11 mouse cellular contexts compared by ENCODE assay signal in the genomic region with DNA sequence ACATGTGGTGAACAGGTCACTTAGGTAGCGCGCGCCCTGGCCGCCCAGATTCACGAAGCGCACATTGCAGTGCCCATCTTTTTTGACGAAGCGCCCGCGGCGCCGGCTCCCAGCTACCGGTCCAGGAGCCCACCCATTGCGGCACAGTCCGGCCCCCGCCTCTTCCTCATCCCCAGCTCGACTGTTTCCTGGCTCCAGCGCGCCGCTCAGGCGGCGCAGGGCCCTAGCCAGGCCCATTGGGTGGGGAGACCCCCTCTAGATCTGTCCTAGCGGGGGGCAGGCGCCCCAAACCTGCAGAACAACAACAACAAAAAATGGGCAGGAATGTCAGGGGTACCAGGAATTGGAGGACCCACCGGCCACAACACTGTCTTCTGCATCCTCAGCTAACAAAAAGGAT. TPM values are rescaled to one million over a fixed set of nuclear protein-coding genes. Genes with fewer than 3 reads are reported as not detected.
DNase-seq lines count a peak whose midpoint lies in the region; ATAC-seq and TF ChIP-seq lines count a peak whose summit lies in the region.
"Had no signal": no experiment of that assay in that cellular context is flagged by ENCODE, and none has a peak within 500 bp of the region (broad histone marks: within the 10 kb centered on the region; RNA-seq: fewer than 3 reads in every experiment).

No protein-coding gene starts in this region.

- no peak overlapping the region for H3K4me3 ChIP-seq in heart, postnatal 0 days (ENCODE audit: low read depth, low read length)
- peak overlapping the region; percentile 54 for H3K4me3 ChIP-seq in ES-Bruce4 (ENCODE audit: low read depth, low read length)
- peak overlapping the region; percentile 25 for H3K4me3 ChIP-seq in embryonic facial prominence, embryonic 13.5 days
- peak overlapping the region; percentile 8; the same call in 1 of the 2 replicates for H3K4me3 ChIP-seq in limb, embryonic 11.5 days (ENCODE audit: low read depth, low read length)

- 8% methylated on average over 25 of the region's 25 CpGs for WGBS in heart, postnatal 0 days
- WGBS in embryonic facial prominence, embryonic 13.5 days, result 7% methylated on average over 25 of the region's 25 CpGs
- WGBS in limb, embryonic 11.5 days, result 9% methylated on average over 25 of the region's 25 CpGs

- H3K27me3 ChIP-seq in heart, postnatal 0 days (ENCODE audit: control insufficient read depth, insufficient read depth, low read length), result peaks cover 6% of the 10 kb centered on the region; the same call in 1 of the 2 replicates
- H3K27me3 ChIP-seq in ES-Bruce4 (ENCODE audit: control insufficient read depth, insufficient read depth, low read length, poor library complexity, severe bottlenecking), result no peaks in the 10 kb centered on the region
- H3K27me3 ChIP-seq in embryonic facial prominence, embryonic 13.5 days, result 0 out of 2 replicates have a peak, but pooled peaks cover 4% of the 10 kb centered on the region
- no peaks in the 10 kb centered on the region for H3K27me3 ChIP-seq in limb, embryonic 11.5 days (ENCODE audit: control insufficient read depth, insufficient read depth, low read length)

- no peak overlapping the region for H3K27ac ChIP-seq in heart, postnatal 0 days (ENCODE audit: low read depth)
- H3K27ac ChIP-seq in ES-Bruce4 (ENCODE audit: insufficient read depth, low read length), result no peak overlapping the region
- H3K27ac ChIP-seq in embryonic facial prominence, embryonic 13.5 days, result no peak overlapping the region
- H3K27ac ChIP-seq in limb, embryonic 11.5 days (replicated peaks; ENCODE audit: low read depth, low read length), result no peak overlapping the region

- no peak for TF ChIP-seq POLR2A in ES-Bruce4 (IDR thresholded peaks at IDR 0.05; ENCODE audit: insufficient read depth, low read length)

- TF ChIP-seq CTCF in heart, postnatal 0 days (IDR thresholded peaks at IDR 0.05; ENCODE audit: low read depth), result no peak
- no peak for TF ChIP-seq CTCF in ES-Bruce4 (IDR thresholded peaks at IDR 0.05; ENCODE audit: low read depth, low read length)

- H3K9me3 ChIP-seq in heart, postnatal 0 days (replicated peaks; ENCODE audit: control insufficient read depth, low read length), result no peaks in the 10 kb centered on the region
- no peaks in the 10 kb centered on the region for H3K9me3 ChIP-seq in ES-Bruce4 (replicated peaks; ENCODE audit: control insufficient read depth, insufficient read depth, low read length, poor library complexity, severe bottlenecking)
- no peaks in the 10 kb centered on the region for H3K9me3 ChIP-seq in embryonic facial prominence, embryonic 13.5 days
- H3K9me3 ChIP-seq in limb, embryonic 11.5 days (ENCODE audit: control insufficient read depth, low read length), result no peaks in the 10 kb centered on the region

- H3K4me2 ChIP-seq in heart, postnatal 0 days (ENCODE audit: low read depth, low read length), result peak overlapping the region; percentile 40
- H3K4me2 ChIP-seq in embryonic facial prominence, embryonic 13.5 days, result peak overlapping the region; percentile 50
- H3K4me2 ChIP-seq in limb, embryonic 11.5 days (ENCODE audit: low read depth, severe bottlenecking), result peak overlapping the region; percentile 27; the same call in 1 of the 2 replicates

- TF ChIP-seq EP300 in heart, postnatal 0 days (IDR thresholded peaks at IDR 0.05; ENCODE audit: low read depth), result no peak
- no peak for TF ChIP-seq EP300 in ES-Bruce4 (IDR thresholded peaks at IDR 0.05; ENCODE audit: insufficient read depth, low read depth, low read length)

- H3K9ac ChIP-seq in heart, postnatal 0 days (replicated peaks; ENCODE audit: low read depth, low read length), result no peak overlapping the region
- peak overlapping the region; percentile 54 for H3K9ac ChIP-seq in ES-Bruce4 (ENCODE audit: low read depth, poor library complexity, severe bottlenecking)
- peak overlapping the region; percentile 55; the same call in 1 of the 2 replicates for H3K9ac ChIP-seq in embryonic facial prominence, embryonic 13.5 days
- H3K9ac ChIP-seq in limb, embryonic 11.5 days (ENCODE audit: low read length), result peak overlapping the region; percentile 40

- DNase-seq in heart, postnatal 0 days (ENCODE audit: low spot score), result no peak
- DNase-seq in heart, postnatal 10 days, result no peak
- DNase-seq in limb, embryonic 11.5 days (ENCODE audit: low spot score), result no peak
- no peak for DNase-seq in spleen, postnatal 36 days (ENCODE audit: low spot score in 2 of 2)
- DNase-seq in frontal cortex, postnatal 25 days (ENCODE audit: low spot score in 2 of 2), result no peak
- no peak for DNase-seq in layer of hippocampus, postnatal 25 days (ENCODE audit: extremely low spot score in 1 of 2, low spot score in 1 of 2)
- DNase-seq: adrenal gland, postnatal 14 days; cerebellum, adult 2 months; lung, postnatal 14 days had no signal

- H3K36me3 ChIP-seq in heart, postnatal 0 days (replicated peaks; ENCODE audit: control insufficient read depth, insufficient read depth, low read length), result peaks cover 8% of the 10 kb centered on the region
- H3K36me3 ChIP-seq in ES-Bruce4 (ENCODE audit: control insufficient read depth, insufficient read depth, low read length, poor library complexity, severe bottlenecking), result peaks cover 7% of the 10 kb centered on the region
- peaks cover 19% of the 10 kb centered on the region for H3K36me3 ChIP-seq in embryonic facial prominence, embryonic 13.5 days
- peaks cover 5% of the 10 kb centered on the region for H3K36me3 ChIP-seq in limb, embryonic 11.5 days (ENCODE audit: control insufficient read depth, insufficient read depth, low read length)

- H3K4me1 ChIP-seq in heart, postnatal 0 days (ENCODE audit: control insufficient read depth, insufficient read depth), result 0 out of 2 replicates have a peak, but pooled peaks cover 5% of the 10 kb centered on the region
- H3K4me1 ChIP-seq in ES-Bruce4 (ENCODE audit: control insufficient read depth, insufficient read depth, low read length), result no peaks in the 10 kb centered on the region
- peaks cover 12% of the 10 kb centered on the region for H3K4me1 ChIP-seq in embryonic facial prominence, embryonic 13.5 days
- peaks cover 8% of the 10 kb centered on the region for H3K4me1 ChIP-seq in limb, embryonic 11.5 days (ENCODE audit: control insufficient read depth, insufficient read depth, low read length)

- intact Hi-C loops in heart, postnatal 10 days (cut with DNase I), result no loop called here

- no peak for ATAC-seq in heart, postnatal 0 days (ENCODE audit: insufficient read depth, low read depth)
- ATAC-seq in embryonic facial prominence, embryonic 13.5 days (ENCODE audit: insufficient number of reproducible peaks, insufficient read depth, low FRiP score, low TSS enrichment, low read depth), result no peak
- ATAC-seq in limb, embryonic 11.5 days (ENCODE audit: insufficient number of reproducible peaks, low FRiP score, low TSS enrichment, low read depth), result no peak

RNA-seq across cellular contexts. Expression of a gene that starts 4.7 kb away (rescaled TPM):
- 0.35 TPM in 1 of 2 replicates, not detected in the other for total RNA-seq in heart, postnatal 0 days (2014; rRNA removed; ENCODE audit: low replicate concordance)
- polyA plus RNA-seq in heart, postnatal 0 days (2015; fragmentation: Nextera tagmentation; extraction: Ambion mirVana), result 0.26 and 0.29 TPM in 2 replicates
- total RNA-seq in heart, postnatal 10 days (2021), result under 1 TPM; 0.69 to 0.74 TPM
- 0.75 TPM in 1 of 2 replicates, not detected in the other for polyA plus RNA-seq in ES-Bruce4 (2011; ENCODE audit: insufficient read depth, insufficient read length, low read depth, missing spikeins)
- 2.2 TPM in 2 replicates for polyA plus RNA-seq in embryonic facial prominence, embryonic 13.5 days (2015; fragmentation: Nextera tagmentation; extraction: Ambion mirVana)
- 1.4 and 1.5 TPM in 2 replicates for polyA plus RNA-seq in limb, embryonic 11.5 days (2014; fragmentation: Nextera tagmentation; extraction: Ambion mirVana)
- total RNA-seq in layer of hippocampus, postnatal 25 days (2021), result 1 to 10 TPM; 1.4 to 2.6 TPM

RNA-seq across cellular contexts. Expression of a gene that starts 5.5 kb away (rescaled TPM):
- total RNA-seq in heart, postnatal 0 days (2014; rRNA removed; ENCODE audit: low replicate concordance), result 99.9 and 102 TPM in 2 replicates
- polyA plus RNA-seq in heart, postnatal 0 days (2015; fragmentation: Nextera tagmentation; extraction: Ambion mirVana), result 86.5 and 90.0 TPM in 2 replicates
- total RNA-seq in heart, postnatal 10 days (2021), result 10 to 100 TPM; 91.1 to 95.1 TPM
- 75.1 and 75.8 TPM in 2 replicates for polyA plus RNA-seq in ES-Bruce4 (2011; ENCODE audit: insufficient read depth, insufficient read length, low read depth, missing spikeins)
- polyA plus RNA-seq in embryonic facial prominence, embryonic 13.5 days (2015; fragmentation: Nextera tagmentation; extraction: Ambion mirVana), result 133 and 138 TPM in 2 replicates
- 176 TPM in 2 replicates for polyA plus RNA-seq in limb, embryonic 11.5 days (2014; fragmentation: Nextera tagmentation; extraction: Ambion mirVana)
- 100 to 1,000 TPM; 153 to 154 TPM for total RNA-seq in layer of hippocampus, postnatal 25 days (2021)

RNA-seq across cellular contexts. Expression of a gene that starts 10.9 kb away (rescaled TPM):
- total RNA-seq in heart, postnatal 0 days (2014; rRNA removed; ENCODE audit: low replicate concordance), result 26.7 and 28.8 TPM in 2 replicates
- 19.3 and 22.7 TPM in 2 replicates for polyA plus RNA-seq in heart, postnatal 0 days (2015; fragmentation: Nextera tagmentation; extraction: Ambion mirVana)
- 10 to 100 TPM; 14.6 to 17.1 TPM for total RNA-seq in heart, postnatal 10 days (2021)
- polyA plus RNA-seq in ES-Bruce4 (2011; ENCODE audit: insufficient read depth, insufficient read length, low read depth, missing spikeins), result 32.3 and 36.3 TPM in 2 replicates
- 62.7 and 74.0 TPM in 2 replicates for polyA plus RNA-seq in embryonic facial prominence, embryonic 13.5 days (2015; fragmentation: Nextera tagmentation; extraction: Ambion mirVana)
- 90.6 and 94.3 TPM in 2 replicates for polyA plus RNA-seq in limb, embryonic 11.5 days (2014; fragmentation: Nextera tagmentation; extraction: Ambion mirVana)
- 10 to 100 TPM; 20.0 to 20.8 TPM for total RNA-seq in layer of hippocampus, postnatal 25 days (2021)

RNA-seq across cellular contexts. Expression of a gene that starts 35.4 kb away (rescaled TPM):
- total RNA-seq in heart, postnatal 0 days (2014; rRNA removed; ENCODE audit: low replicate concordance), result not detected in 2 replicates
- 0.23 and 0.27 TPM in 2 replicates for polyA plus RNA-seq in heart, postnatal 0 days (2015; fragmentation: Nextera tagmentation; extraction: Ambion mirVana)
- total RNA-seq in heart, postnatal 10 days (2021), result not detected
- polyA plus RNA-seq in ES-Bruce4 (2011; ENCODE audit: insufficient read depth, insufficient read length, low read depth, missing spikeins), result 5.4 and 6.4 TPM in 2 replicates
- polyA plus RNA-seq in embryonic facial prominence, embryonic 13.5 days (2015; fragmentation: Nextera tagmentation; extraction: Ambion mirVana), result 7.7 and 8.4 TPM in 2 replicates
- 0.77 and 3.2 TPM in 2 replicates for polyA plus RNA-seq in limb, embryonic 11.5 days (2014; fragmentation: Nextera tagmentation; extraction: Ambion mirVana)
- total RNA-seq in layer of hippocampus, postnatal 25 days (2021), result 1 to 10 TPM; 6.8 to 9.1 TPM

RNA-seq across cellular contexts. Expression of a gene that starts 36.3 kb away (rescaled TPM):
- total RNA-seq in heart, postnatal 0 days (2014; rRNA removed; ENCODE audit: low replicate concordance), result 0.31 TPM in 1 of 2 replicates, not detected in the other
- polyA plus RNA-seq in heart, postnatal 0 days (2015; fragmentation: Nextera tagmentation; extraction: Ambion mirVana), result not detected in 2 replicates
- under 1 TPM; 0.22 to 0.30 TPM for total RNA-seq in heart, postnatal 10 days (2021)
- polyA plus RNA-seq in ES-Bruce4 (2011; ENCODE audit: insufficient read depth, insufficient read length, low read depth, missing spikeins), result 9.6 and 11.3 TPM in 2 replicates
- polyA plus RNA-seq in embryonic facial prominence, embryonic 13.5 days (2015; fragmentation: Nextera tagmentation; extraction: Ambion mirVana), result 4.1 and 4.2 TPM in 2 replicates
- 3.6 and 4.6 TPM in 2 replicates for polyA plus RNA-seq in limb, embryonic 11.5 days (2014; fragmentation: Nextera tagmentation; extraction: Ambion mirVana)
- 100 to 1,000 TPM; 256 to 314 TPM for total RNA-seq in layer of hippocampus, postnatal 25 days (2021)
